Mouse (Mus musculus): ENCODE data around the gene Mrtfa.

Mrtfa gene

DNA sequence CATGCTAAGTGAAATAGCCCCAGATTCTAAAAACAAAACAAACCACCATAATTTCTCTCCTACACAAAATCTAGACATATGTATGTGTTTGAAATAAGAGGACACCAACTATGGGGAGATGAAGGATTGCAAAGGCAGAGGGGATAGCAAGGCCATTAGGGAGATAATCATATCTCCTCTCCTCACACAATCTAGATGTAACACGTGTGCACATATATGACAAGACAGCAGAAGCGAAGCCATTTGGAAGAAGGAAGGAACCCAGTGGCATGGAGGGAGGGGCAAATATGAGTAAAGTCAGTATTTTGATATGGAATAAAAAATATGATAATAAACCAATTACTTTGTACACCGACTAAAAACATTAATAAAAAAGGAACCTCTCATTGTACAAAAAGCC, 91.9 kb downstream of the Mrtfa start:
- DNase-seq, result no peak

GRCm38 (mm10) chr15:81097896-81098295, 92.7 kb downstream of the Mrtfa start:
- DNase-seq, result peak; percentile 32

GRCm38 (mm10) chr15:81097456-81097855, 93.1 kb downstream of the Mrtfa start:
- peak; percentile 77 for DNase-seq

GRCm38 (mm10) chr15:81096329-81097055, 94.1 kb downstream of the Mrtfa start:
- peak; percentile 22 for DNase-seq

DNA sequence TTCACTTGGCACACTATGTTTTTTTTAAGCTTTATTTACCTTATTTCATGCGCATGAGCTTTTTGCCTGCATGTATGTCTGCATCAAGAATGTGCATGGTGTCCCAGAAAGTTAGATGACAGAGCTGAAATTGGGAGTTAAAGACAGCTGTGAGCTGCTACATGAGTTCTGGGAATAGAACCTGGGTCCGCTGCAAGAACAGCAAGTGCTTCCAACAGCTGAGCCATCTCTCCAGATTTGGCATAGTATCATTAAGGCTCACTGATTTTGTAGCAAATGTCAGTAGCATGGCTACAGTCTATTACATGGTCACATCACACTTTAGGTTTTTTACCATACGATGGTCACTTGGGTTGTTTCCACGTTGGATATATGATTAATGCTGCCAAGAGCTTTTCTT, 97.5 kb downstream of the Mrtfa start:
- DNase-seq, result no peak

DNA sequence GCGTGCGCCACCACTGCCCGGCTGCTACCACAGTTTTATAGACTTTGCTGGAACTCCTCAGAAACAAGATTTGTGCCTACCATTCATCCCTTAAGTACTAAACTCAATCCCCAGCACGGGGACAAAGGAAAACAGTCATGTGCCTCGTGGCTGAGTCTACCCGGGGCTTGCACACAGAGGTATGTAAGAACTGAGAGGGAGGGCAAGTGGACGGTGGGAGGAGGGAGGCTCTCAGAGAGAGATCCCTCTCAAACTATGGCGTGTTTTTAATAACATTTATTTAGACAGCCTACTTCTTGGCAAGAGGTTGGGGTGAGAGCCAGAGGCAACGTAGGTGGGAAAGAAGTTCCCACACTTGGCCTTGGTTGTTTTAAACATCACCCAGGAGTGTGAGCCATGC, 98.8 kb downstream of the Mrtfa start:
- DNase-seq, result no peak

- no peak for DNase-seq
These were observed 103.0 kb downstream of the Mrtfa start for GRCm38 (mm10) chr15:81087529-81087928.

- DNase-seq, result no peak
These were observed 103.7 kb downstream of the Mrtfa start for GRCm38 (mm10) chr15:81086644-81087480.

DNA sequence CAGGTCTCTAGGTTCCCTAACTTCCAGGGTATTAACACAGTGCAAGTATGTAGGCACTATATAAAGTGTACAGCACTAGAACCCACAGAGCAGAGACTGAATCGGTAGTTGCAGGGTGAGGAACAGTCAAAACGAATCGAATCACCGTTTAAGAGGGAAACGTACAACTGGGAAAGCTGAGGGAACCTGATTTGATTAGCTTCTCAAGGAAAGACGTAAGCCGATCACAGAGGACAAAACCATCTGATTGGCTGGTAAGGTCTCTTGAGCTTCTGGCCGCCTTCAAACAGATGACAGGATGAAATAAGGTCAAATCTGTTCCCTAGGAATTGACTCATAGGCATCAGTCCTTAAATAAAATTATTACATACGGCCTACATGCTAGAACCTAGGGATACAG, 106.7 kb downstream of the Mrtfa start:
- DNase-seq, result no peak

GRCm38 (mm10) chr15:81083281-81083680, 107.3 kb downstream of the Mrtfa start:
- DNase-seq, result no peak

GRCm38 (mm10) chr15:81081216-81081615, 109.3 kb downstream of the Mrtfa start:
- DNase-seq, result no peak

GRCm38 (mm10) chr15:81080405-81080804, 110.2 kb downstream of the Mrtfa start:
- DNase-seq, result no peak

GRCm38 (mm10) chr15:81079255-81079654, 111.3 kb downstream of the Mrtfa start:
- no peak for DNase-seq

GRCm38 (mm10) chr15:81077551-81077950, 113.0 kb downstream of the Mrtfa start:
- peak; percentile 61 for DNase-seq

GRCm38 (mm10) chr15:81074543-81074942, 116.0 kb downstream of the Mrtfa start:
- no peak for DNase-seq

DNA sequence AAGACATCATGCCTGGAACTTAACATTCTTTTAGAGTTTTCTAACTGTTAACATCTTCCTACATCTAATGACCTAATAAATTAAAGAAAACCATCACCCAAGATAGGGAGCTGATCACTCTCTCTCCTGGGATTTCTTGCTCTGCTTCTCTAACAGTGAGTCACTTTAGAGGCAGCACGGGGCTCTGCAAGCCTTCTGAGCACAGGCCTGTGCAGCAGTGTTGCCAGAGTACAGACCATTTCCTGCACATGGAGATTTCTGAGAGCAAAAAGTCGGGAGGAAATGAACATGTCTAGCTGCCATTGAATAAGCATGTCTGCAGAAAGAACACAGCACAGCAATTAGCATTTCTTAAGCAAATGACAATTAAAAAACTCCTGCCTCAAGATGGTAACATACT, 116.8 kb downstream of the Mrtfa start:
- no peak for DNase-seq

GRCm38 (mm10) chr15:81072748-81073147, 117.8 kb downstream of the Mrtfa start:
- peak; percentile 36 for DNase-seq

DNA sequence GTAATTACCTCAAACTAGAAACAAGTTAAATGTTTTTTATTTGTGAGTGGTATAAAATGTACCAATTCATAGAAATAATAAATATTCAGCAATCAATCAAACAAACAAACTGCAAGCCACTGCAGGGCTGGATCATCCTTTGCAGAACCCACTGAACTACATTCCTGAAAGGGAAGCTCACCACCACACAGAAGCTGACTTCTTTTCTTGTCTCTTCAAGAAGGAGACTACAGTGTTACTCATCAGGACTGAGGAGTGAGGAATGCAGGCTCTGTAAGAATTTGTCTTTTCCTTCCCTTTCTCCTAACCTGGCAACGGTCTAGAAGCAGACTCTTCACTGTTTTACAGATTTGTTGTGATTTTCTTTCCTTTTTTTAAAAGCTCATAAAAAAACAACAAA, 120.1 kb downstream of the Mrtfa start:
- DNase-seq, result no peak

- DNase-seq, result no peak
These were observed 121.7 kb downstream of the Mrtfa start for GRCm38 (mm10) chr15:81068641-81069381.

DNA sequence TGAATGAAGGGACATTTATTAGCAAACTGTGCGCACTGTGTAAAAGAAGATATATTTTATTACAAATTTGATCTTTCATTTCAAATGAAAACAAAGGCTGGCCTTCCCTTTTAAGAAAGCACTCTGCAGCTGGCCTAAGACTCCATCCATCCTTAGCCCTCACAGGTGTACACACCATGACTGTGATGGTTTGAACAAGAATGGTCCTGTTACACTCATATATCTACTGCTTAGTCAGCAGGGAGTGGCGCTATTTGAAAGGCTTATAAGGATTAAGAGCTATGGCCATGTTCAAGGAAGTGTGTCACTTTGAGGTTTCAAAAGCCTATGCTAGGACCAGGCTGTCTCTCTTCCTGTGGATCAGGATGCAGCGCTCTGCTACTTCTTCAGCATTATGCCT, 122.8 kb downstream of the Mrtfa start:
- DNase-seq, result no peak

- no peak for DNase-seq
These were observed 123.6 kb downstream of the Mrtfa start for GRCm38 (mm10) chr15:81066976-81067375.

- DNase-seq, result no peak
These were observed 125.9 kb downstream of the Mrtfa start for GRCm38 (mm10) chr15:81064661-81065060.

DNA sequence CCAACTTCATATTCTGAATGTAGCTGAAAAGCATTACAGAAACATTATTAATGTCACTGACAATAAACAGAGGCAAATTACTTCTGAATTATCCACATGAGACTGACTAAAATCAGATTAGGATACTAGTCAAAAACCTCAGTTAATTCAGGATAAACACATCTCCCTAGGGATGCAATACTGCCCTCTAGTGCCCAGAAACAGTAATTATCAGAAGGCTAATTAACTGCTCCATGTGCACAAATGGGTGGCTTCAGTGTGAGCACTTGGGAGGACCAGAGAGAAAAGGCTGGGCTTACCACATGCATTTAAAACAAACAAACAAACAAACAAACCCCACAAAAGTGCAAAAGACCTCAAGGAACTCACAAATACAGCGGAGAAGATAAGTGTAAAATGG, 126.4 kb downstream of the Mrtfa start:
- peak; percentile 15 for DNase-seq

GRCm38 (mm10) chr15:81062616-81063015, 127.9 kb downstream of the Mrtfa start:
- no peak for DNase-seq

Data from thymus, postnatal 25 days (tissue).